Mouse (Mus musculus) stomach, embryonic 15.5 days (tissue): Measurements from ENCODE around the gene Rassf3. TPM values are rescaled to one million over a fixed set of nuclear protein-coding genes. Genes with fewer than 3 reads are reported as not detected.

Experiments used
- ATAC-seq: fragments of 200-750 bp; cut with Nextera tagmentation; 2 replicates; pipeline ENCODE4 v1.8.0; 2017; ENCODE audit warnings: low read depth, moderate number of reproducible peaks, moderate TSS enrichment; ENCODE audit not compliant: insufficient read depth, low FRiP score
- H3K27ac ChIP-seq: fragments of 300-500 bp; sonication (generic); 2 replicates; pipeline ENCODE4 v1.5.1; 2015; ENCODE audit warnings: mild to moderate bottlenecking, inconsistent platforms
- H3K27me3 ChIP-seq: fragments of 300-500 bp; sonication (generic); replicated peaks from 2 replicates; pipeline ENCODE4 v1.6.1; 2015; ENCODE audit warnings: inconsistent platforms
- H3K36me3 ChIP-seq: fragments of 300-500 bp; sonication (generic); 2 replicates; pipeline ENCODE4 v1.6.1; 2015; ENCODE audit warnings: inconsistent platforms
- H3K4me1 ChIP-seq: fragments of 300-500 bp; sonication (generic); 2 replicates; pipeline ENCODE4 v1.6.1; 2015; ENCODE audit warnings: inconsistent platforms
- H3K4me2 ChIP-seq: fragments of 300-500 bp; sonication (generic); 2 replicates; pipeline ENCODE4 v1.6.1; 2015; ENCODE audit warnings: mild to moderate bottlenecking, inconsistent platforms
- H3K4me3 ChIP-seq: fragments of 300-500 bp; sonication (generic); replicated peaks from 2 replicates; pipeline ENCODE4 v1.5.1; 2015; ENCODE audit warnings: inconsistent platforms
- H3K9ac ChIP-seq: fragments of 300-500 bp; sonication (generic); 2 replicates; pipeline ENCODE4 v1.6.1; 2015; ENCODE audit warnings: inconsistent platforms
- H3K9me3 ChIP-seq: fragments of 300-500 bp; sonication (generic); 2 replicates; pipeline ENCODE4 v1.6.1; 2016; ENCODE audit warnings: inconsistent platforms
- WGBS: fragments of 180-500 bp; shearing (Covaris S2); methylation state at CpG from one replicate; pipeline ENCODE4 v1.1.7; 2015; 5-methylcytosine and 5-hydroxymethylcytosine counted together
- polyA plus RNA-seq: library from polyadenylated mRNA; unstranded; fragments of >200 nt; fragmentation: Nextera tagmentation; extraction: Ambion mirVana; gene quantifications from 2 replicates; pipeline ENCODE4 v1.2.1, GENCODE M21; 2015

The Rassf3 gene
- polyA plus RNA-seq, 1 experiment from 2014 or later, result 22.4 TPM

DNA sequence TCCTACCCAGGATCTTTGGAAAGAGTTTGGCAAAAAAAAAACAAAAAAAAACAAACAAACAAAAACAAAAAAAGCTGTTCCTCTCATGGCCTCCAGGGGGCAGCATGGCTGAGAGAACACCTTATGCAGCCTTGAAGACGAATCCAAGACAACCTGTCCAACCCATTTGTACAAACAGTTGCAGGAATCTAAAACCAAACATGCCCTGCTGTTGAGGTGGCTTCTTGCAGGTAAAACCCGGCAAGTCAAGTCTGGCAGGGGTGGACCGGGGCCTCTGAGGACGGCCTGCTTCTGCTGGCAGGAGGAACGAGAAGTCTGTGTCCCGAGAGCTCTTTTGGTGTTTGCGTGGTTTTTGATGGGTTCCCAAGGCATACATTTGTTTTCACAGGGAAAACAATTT lies 66.4 kb downstream of the Rassf3 start:
- no peaks in the 10 kb centered on the region; the same call in 1 of the 2 replicates for H3K4me1 ChIP-seq
- H3K36me3 ChIP-seq, result peaks cover 19% of the 10 kb centered on the region
- no peak overlapping the region for H3K4me2 ChIP-seq
- no peaks in the 10 kb centered on the region for H3K27me3 ChIP-seq
- H3K27ac ChIP-seq, result no peak overlapping the region
- no peaks in the 10 kb centered on the region for H3K9me3 ChIP-seq
- WGBS, result 59% methylated on average over 7 of the region's 7 CpGs
- no peak overlapping the region for H3K9ac ChIP-seq
- H3K4me3 ChIP-seq, result no peak overlapping the region
- no peak for ATAC-seq

DNA sequence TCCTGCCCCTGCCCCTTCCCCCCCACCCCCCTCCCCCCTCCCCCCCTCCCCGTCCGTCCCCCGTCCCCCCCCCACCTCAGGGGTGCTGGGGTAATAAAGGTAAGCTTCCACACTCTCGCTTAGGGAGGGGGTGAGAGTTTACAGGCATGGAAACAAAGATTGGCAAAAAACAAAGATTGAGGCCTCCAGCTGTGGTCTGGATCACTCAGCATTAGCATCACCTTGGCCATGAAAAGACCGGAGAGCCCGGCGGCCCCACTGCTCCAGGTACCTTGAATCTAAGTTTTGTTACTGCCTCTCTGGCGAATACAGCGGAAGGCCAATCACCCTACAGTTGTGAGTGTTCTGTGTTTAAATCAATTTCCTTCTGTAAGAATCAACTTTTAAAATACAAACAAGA lies 72.2 kb downstream of the Rassf3 start:
- WGBS, result 69% methylated on average over 6 of the region's 9 CpGs
- Histone ChIP-seq H3K27ac (no peak overlapping the region), H3K4me3 (no peak overlapping the region), H3K36me3 (no peaks in the 10 kb centered on the region), H3K9ac (no peak overlapping the region), H3K4me2 (no peak overlapping the region), H3K4me1 (no peaks in the 10 kb centered on the region), H3K9me3 (no peaks in the 10 kb centered on the region), H3K27me3 (no peaks in the 10 kb centered on the region)
- ATAC-seq, result no peak

DNA sequence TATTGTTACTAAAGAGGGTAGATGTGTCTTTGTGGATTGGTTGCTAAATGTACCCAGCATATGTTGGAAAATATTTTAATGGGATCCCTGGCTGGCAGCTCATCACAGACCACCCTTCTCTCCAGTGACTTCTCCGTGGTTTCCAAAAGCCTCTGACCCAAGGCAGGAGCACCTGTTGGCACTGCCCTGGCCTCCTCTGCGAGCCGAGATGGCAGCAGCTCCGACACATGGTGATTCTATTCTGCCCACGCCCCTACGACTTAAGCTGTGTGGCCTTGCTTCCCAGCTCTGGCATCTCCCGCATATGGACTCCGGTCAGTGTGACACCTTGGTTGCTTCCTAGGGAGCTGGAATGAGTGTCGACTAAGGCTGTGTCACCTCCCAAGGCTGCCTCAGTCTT lies 73.0 kb downstream of the Rassf3 start:
- H3K4me3 ChIP-seq, result no peak overlapping the region
- no peak overlapping the region for H3K4me2 ChIP-seq
- no peak overlapping the region for H3K27ac ChIP-seq
- H3K9ac ChIP-seq, result no peak overlapping the region
- H3K36me3 ChIP-seq, result no peaks in the 10 kb centered on the region
- no peaks in the 10 kb centered on the region for H3K27me3 ChIP-seq
- 62% methylated on average over 9 of the region's 9 CpGs for WGBS
- H3K9me3 ChIP-seq, result no peaks in the 10 kb centered on the region
- H3K4me1 ChIP-seq, result no peaks in the 10 kb centered on the region
- ATAC-seq, result no peak

DNA sequence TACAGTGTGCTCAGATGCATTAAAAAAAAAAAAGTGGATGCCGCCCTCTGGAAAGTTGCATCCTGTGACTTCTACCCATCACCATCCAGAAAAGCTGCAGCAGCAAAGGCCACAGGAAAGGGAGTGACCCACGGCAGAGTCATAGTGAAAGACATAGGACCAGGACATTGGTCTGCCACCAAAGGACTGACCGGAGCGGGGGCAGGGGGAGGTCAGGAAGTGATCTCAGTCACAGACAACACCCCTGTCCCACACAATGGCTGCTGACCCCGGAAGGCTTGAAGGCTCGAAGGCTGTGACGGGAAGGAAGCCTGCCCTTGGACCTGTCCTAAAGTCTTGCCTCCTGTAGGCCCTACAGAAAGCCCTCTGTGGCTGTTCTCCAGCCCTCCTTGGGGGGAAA lies 75.1 kb downstream of the Rassf3 start:
- Histone ChIP-seq H3K9ac (no peak overlapping the region), H3K36me3 (no peaks in the 10 kb centered on the region), H3K4me3 (no peak overlapping the region), H3K9me3 (no peaks in the 10 kb centered on the region), H3K27me3 (no peaks in the 10 kb centered on the region), H3K4me1 (no peaks in the 10 kb centered on the region), H3K27ac (no peak overlapping the region), H3K4me2 (no peak overlapping the region)
- no peak for ATAC-seq
- 75% methylated on average over 7 of the region's 7 CpGs for WGBS

DNA sequence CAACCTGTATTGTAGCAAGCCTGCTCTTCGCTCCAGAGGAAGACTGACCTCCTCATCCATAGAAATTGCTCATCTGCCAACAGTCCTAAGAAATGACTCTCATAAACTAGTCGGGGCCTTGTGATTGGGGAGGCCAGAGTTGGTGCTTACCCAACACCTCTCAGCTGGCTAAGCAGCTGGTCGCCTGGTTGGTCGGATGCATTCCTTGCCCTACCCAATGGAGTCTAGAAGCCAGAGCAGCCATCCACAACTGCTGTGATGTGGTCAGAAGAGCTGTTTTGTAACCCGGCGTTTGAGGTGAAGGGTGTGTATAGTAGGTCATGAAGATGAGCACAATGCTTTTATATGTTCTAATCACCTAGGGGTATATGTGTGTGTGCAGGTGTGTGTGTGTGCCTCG lies 77.5 kb downstream of the Rassf3 start:
- Histone ChIP-seq H3K36me3 (no peaks in the 10 kb centered on the region), H3K27ac (no peak overlapping the region), H3K4me2 (no peak overlapping the region), H3K9me3 (no peaks in the 10 kb centered on the region), H3K4me3 (no peak overlapping the region), H3K27me3 (no peaks in the 10 kb centered on the region), H3K4me1 (peaks cover 2% of the 10 kb centered on the region), H3K9ac (no peak overlapping the region)
- no peak for ATAC-seq
- 86% methylated on average over 7 of the region's 7 CpGs for WGBS

DNA sequence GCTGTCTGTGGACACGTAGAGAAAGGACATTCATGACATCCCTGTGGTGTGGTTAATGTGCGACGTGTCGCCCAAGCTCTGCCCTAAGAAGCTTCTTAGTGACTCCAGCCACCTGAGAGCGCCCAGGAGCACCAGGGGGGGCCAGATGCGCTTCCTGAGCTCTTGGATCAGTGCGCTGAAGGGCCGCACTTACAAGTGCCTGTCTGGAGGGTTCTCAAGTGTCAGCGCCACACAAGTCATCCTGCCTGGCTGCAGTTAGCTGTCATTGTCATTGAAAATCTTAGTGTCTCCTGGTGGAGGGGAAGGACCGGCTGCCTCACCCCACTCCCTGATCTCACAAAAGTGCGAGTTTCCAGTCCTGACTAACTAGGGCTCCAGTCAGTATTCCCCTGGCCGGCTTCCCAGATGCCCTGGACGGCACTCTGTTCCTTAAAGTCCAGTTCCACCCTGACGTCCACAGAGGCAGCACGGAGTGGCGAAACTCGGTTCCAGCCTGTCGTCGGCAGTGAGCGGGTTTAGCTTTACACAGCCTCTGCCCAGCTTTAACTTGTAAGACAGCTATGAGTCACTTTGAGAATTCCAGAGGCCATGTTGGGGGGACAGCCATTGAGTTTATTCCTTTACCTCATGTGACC lies 80.5 kb downstream of the Rassf3 start:
- H3K36me3 ChIP-seq, result peaks cover 23% of the 10 kb centered on the region
- no peaks in the 10 kb centered on the region for H3K9me3 ChIP-seq
- H3K4me2 ChIP-seq, result no peak overlapping the region
- H3K27ac ChIP-seq, result no peak overlapping the region
- ATAC-seq, result no peak
- H3K4me3 ChIP-seq, result no peak overlapping the region
- H3K27me3 ChIP-seq, result no peaks in the 10 kb centered on the region
- no peak overlapping the region for H3K9ac ChIP-seq
- peaks cover 2% of the 10 kb centered on the region for H3K4me1 ChIP-seq
- WGBS, result 81% methylated on average over 20 of the region's 20 CpGs

DNA sequence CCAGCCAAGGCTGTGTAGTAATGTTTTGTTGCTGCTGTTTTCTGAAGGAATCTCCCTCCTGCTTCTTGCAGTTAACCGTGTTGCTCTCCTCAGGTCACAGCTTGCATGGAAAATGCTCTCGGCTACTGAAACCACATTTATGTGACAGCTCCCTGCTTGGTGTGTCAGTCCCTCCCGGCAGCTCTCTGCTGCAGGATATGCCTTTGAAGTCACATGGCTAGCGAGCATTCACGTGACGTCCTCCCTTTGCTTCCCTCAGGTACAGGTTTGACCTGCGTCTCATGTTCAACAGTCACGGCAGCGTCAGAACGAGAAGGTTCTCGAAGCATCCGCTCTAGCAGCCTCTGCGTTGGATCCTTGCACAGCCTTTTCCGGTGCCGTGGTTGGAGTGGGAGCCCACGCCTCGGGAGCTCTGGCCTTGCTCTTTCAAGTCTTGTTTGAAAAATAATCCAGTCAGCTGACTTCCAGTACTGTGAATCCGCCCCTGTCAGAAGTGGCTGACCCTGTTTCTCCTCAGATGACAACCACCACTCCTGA lies 81.3 kb downstream of the Rassf3 start:
- no peak for ATAC-seq
- no peak overlapping the region for H3K4me2 ChIP-seq
- H3K36me3 ChIP-seq, result peaks cover 26% of the 10 kb centered on the region
- no peaks in the 10 kb centered on the region for H3K27me3 ChIP-seq
- no peak overlapping the region for H3K9ac ChIP-seq
- H3K27ac ChIP-seq, result no peak overlapping the region
- H3K4me1 ChIP-seq, result peaks cover 2% of the 10 kb centered on the region
- no peak overlapping the region for H3K4me3 ChIP-seq
- 72% methylated on average over 18 of the region's 18 CpGs for WGBS
- H3K9me3 ChIP-seq, result no peaks in the 10 kb centered on the region

DNA sequence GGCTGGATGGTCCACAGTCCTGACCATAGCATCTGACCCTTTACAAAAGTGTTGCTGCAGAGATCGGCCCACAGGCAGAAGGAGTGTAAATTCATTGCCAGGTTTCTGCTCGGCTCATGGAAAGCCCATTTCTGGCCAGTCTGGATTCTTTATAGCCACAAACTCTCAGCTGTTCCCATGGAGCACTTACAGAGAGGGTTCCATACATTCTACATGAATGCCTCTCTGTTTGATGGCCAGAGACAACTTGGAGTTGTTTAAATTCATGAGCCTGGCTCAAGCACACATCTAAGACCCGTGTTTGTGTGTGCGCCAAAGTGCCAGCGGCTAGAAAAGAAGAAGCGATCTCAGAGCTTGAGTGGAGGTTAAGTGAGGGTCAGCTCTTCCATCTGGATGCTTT lies 81.9 kb downstream of the Rassf3 start:
- ATAC-seq, result no peak
- H3K36me3 ChIP-seq, result peaks cover 26% of the 10 kb centered on the region
- no peak overlapping the region for H3K27ac ChIP-seq
- H3K4me3 ChIP-seq, result no peak overlapping the region
- H3K4me1 ChIP-seq, result peaks cover 2% of the 10 kb centered on the region
- H3K27me3 ChIP-seq, result no peaks in the 10 kb centered on the region
- no peaks in the 10 kb centered on the region for H3K9me3 ChIP-seq
- H3K4me2 ChIP-seq, result no peak overlapping the region
- 51% methylated on average over 6 of the region's 6 CpGs for WGBS
- H3K9ac ChIP-seq, result no peak overlapping the region

DNA sequence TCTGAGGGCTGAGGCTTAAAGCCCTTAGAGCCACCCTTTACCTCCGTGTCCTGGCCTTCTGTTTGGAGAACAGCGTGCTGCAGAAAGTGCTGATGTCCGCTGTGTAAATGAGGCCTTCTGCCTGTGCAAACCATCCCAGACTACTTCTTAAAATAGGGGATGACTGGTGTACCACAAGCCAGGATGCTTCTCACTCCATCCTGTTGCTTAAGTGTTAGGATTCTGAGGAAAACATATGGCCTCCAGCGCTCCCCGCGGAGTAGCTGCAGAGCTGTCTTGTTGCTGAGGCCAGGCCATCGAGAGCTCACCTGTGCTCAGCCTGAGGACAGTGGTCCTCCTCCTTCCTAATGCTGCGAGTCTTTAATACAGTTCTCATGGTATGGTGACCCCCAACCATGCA lies 84.2 kb downstream of the Rassf3 start:
- Histone ChIP-seq H3K4me3 (no peak overlapping the region), H3K9me3 (no peaks in the 10 kb centered on the region), H3K27me3 (no peaks in the 10 kb centered on the region), H3K36me3 (peaks cover 31% of the 10 kb centered on the region), H3K9ac (no peak overlapping the region), H3K27ac (no peak overlapping the region), H3K4me1 (peaks cover 2% of the 10 kb centered on the region), H3K4me2 (no peak overlapping the region)
- ATAC-seq, result no peak
- 93% methylated on average over 8 of the region's 8 CpGs for WGBS

DNA sequence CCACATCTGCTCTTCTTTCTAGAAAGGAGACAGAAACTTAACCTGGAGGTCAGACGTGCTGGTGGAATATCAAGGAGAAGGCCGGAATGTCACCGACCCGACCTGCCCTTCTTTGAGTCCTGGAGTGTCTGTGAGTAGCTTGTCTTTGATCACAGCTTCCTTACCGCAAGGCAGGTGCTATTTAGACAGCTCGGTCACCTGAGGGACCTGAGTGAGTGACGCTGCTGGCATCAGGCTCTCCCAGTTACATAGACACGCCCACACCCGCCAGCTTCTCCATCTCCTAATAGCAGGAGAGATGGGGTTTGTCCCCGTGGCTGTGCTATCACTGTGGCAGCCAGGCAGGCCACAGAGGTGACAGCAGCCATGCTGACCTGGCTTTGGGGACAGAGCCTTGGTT lies 85.5 kb downstream of the Rassf3 start:
- no peak for ATAC-seq
- peaks cover 2% of the 10 kb centered on the region for H3K4me1 ChIP-seq
- no peak overlapping the region for H3K4me3 ChIP-seq
- no peak overlapping the region for H3K9ac ChIP-seq
- no peaks in the 10 kb centered on the region for H3K9me3 ChIP-seq
- no peaks in the 10 kb centered on the region for H3K27me3 ChIP-seq
- no peak overlapping the region for H3K4me2 ChIP-seq
- H3K36me3 ChIP-seq, result peaks cover 31% of the 10 kb centered on the region
- 69% methylated on average over 10 of the region's 10 CpGs for WGBS
- H3K27ac ChIP-seq, result no peak overlapping the region

DNA sequence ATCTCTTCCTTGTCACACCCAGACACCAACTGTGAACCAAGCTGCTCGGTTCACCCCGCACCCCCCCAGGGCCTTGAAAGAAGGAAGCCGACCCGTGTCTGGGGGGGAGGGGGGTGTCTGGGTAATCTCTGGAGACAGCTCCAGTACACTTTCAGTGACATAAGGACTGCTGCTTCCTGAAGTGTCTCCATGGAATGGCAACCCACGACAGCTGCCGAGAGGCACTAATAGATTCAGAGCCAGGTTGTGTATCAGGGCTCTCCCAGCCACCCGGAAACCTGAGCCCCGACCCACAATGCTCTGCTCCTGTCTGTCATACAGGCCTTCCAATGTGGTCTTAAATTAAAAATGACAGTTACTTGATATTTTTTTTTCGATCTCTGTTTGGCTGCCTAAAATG lies 89.8 kb downstream of the Rassf3 start:
- Histone ChIP-seq H3K27ac (no peak overlapping the region), H3K9me3 (no peaks in the 10 kb centered on the region), H3K9ac (no peak overlapping the region), H3K36me3 (peaks cover 32% of the 10 kb centered on the region), H3K4me1 (no peaks in the 10 kb centered on the region), H3K4me3 (no peak overlapping the region), H3K4me2 (no peak overlapping the region), H3K27me3 (no peaks in the 10 kb centered on the region)
- 50% methylated on average over 9 of the region's 9 CpGs for WGBS
- ATAC-seq, result no peak

DNA sequence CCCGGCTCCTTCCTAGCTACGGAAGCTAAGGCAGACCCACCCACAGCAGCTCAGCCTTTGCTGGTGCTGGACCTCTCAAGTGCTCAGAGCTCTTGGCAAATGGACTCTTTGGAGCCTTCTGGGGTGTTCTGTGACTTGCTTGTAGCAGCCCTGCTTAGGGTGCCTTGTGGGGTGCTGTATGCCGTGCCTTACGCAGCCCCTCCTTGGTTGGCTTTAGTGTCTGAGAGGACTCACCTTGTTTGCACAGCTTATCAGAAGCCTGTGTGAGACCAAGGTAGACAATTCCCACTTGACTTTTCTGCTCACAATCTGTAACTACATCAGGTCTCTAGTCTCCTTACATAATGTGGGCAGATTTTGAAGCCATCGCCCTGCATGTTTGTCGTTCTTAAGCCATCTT lies 90.5 kb downstream of the Rassf3 start:
- 80% methylated on average over 6 of the region's 6 CpGs for WGBS
- H3K36me3 ChIP-seq, result peaks cover 33% of the 10 kb centered on the region

DNA sequence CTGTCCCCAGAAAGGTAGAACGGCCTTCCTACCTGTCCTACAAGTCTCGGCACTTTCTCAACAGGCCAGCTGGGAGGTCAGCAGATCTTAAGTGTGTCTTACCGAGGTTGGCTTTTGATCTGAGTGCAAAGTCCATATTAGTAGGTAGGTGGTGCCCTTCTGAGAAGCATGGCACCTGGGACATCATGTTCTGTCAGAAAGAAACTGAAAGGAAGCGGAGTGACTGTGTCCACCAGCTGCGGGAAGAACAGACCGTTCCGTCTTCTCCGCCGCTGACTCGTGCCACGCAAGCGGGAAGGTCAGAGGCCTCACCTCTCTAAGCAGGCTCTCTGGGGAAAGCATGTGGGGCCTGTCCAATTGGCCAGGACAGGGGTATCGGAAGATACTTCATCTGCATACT lies 91.4 kb downstream of the Rassf3 start:
- Histone ChIP-seq H3K4me1 (no peaks in the 10 kb centered on the region), H3K4me3 (no peak overlapping the region), H3K27me3 (no peaks in the 10 kb centered on the region), H3K36me3 (peaks cover 37% of the 10 kb centered on the region), H3K9me3 (no peaks in the 10 kb centered on the region), H3K9ac (no peak overlapping the region), H3K4me2 (no peak overlapping the region), H3K27ac (no peak overlapping the region)
- ATAC-seq, result 0 out of 2 replicates have a peak, but pooled peaks have one; percentile 19
- WGBS, result 82% methylated on average over 13 of the region's 13 CpGs

More for the DNA sequence above, 90.5 kb downstream of the Rassf3 start:
- ATAC-seq, result no peak
- Histone ChIP-seq H3K4me1 (no peaks in the 10 kb centered on the region), H3K4me2 (no peak overlapping the region), H3K4me3 (no peak overlapping the region), H3K9me3 (no peaks in the 10 kb centered on the region), H3K27me3 (no peaks in the 10 kb centered on the region), H3K27ac (no peak overlapping the region), H3K9ac (no peak overlapping the region)
